ENCODE assay signal across 13 mouse cellular contexts in the genomic region with DNA sequence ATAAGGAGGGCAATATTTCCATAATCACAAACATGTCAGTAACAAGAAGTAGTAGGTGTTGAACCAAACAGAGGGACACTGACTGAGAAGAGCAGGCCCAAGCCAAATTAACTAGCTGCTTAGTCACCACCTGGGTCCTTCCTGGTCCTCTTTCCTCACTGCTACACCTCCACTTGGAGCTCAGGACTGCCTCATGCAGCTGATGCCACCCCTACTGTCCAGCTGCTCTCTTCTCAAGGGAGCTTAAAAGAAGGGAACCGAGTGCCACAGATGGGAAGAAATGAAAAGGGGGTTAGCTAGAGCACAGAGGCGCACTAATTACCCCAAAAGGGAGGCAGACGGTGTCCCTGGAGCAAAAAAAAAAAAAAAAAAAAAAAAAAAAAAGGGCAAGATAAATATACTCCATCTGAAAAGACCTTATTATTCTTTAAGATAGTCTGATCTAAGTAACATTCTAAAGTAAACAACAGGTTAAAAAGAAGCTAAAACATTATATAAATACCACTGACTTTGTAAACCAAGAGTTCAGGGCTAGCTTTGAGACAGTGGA. TPM values are rescaled to one million over a fixed set of nuclear protein-coding genes. Genes with fewer than 3 reads are reported as not detected.
DNase-seq lines count a peak whose midpoint lies in the region; ATAC-seq and TF ChIP-seq lines count a peak whose summit lies in the region.
"Had no signal": no experiment of that assay in that cellular context is flagged by ENCODE, and none has a peak within 500 bp of the region (broad histone marks: within the 10 kb centered on the region; RNA-seq: fewer than 3 reads in every experiment).

No protein-coding gene starts in this region.

- ATAC-seq in heart, embryonic 11.5 days (replicated peaks; ENCODE audit: insufficient number of reproducible peaks, low FRiP score, low TSS enrichment), result no peak
- peak; percentile 55; the same call in 1 of the 2 replicates for ATAC-seq in midbrain, embryonic 11.5 days (ENCODE audit: low FRiP score)

- TF ChIP-seq CTCF in heart, adult 2 months (IDR thresholded peaks at IDR 0.05), result no peak
- no peak for TF ChIP-seq CTCF in MEL (IDR thresholded peaks at IDR 0.05 in 2 of 3, conservative IDR thresholded peaks at IDR 0.05 in 1 of 3; ENCODE audit: control insufficient read depth in 1 of 3, insufficient read depth in 1 of 3, low read depth in 2 of 3, low read length in 3 of 3, poor library complexity in 1 of 3, severe bottlenecking in 1 of 3)
- no peak for TF ChIP-seq CTCF in olfactory bulb, adult 2 months (IDR thresholded peaks at IDR 0.05; ENCODE audit: insufficient read depth, low read depth, low read length)

- peaks cover 48% of the 10 kb centered on the region for H3K36me3 ChIP-seq in heart, adult 2 months (ENCODE audit: control insufficient read depth, insufficient read depth, low read length)
- H3K36me3 ChIP-seq in heart, embryonic 11.5 days (ENCODE audit: control insufficient read depth, insufficient read depth, low read length), result peaks cover 4% of the 10 kb centered on the region
- peaks cover 2% of the 10 kb centered on the region; the same call in 1 of the 2 replicates for H3K36me3 ChIP-seq in midbrain, embryonic 11.5 days (ENCODE audit: control insufficient read depth, insufficient read depth, low read length)
- peaks cover 33% of the 10 kb centered on the region for H3K36me3 ChIP-seq in midbrain, embryonic 10.5 days
- peaks cover 58 to 60% of the 10 kb centered on the region in 2 experiments for H3K36me3 ChIP-seq in MEL (ENCODE audit: control insufficient read depth in 1 of 2, insufficient read depth in 2 of 2, low read length in 2 of 2)

- no peak overlapping the region for H3K27ac ChIP-seq in heart, adult 2 months
- H3K27ac ChIP-seq in heart, embryonic 11.5 days (ENCODE audit: low read depth, low read length), result no peak overlapping the region
- no peak overlapping the region for H3K27ac ChIP-seq in midbrain, embryonic 11.5 days (ENCODE audit: low read depth, low read length)
- H3K27ac ChIP-seq in midbrain, embryonic 10.5 days (replicated peaks), result no peak overlapping the region
- H3K27ac ChIP-seq in MEL (ENCODE audit: control insufficient read depth, low read depth, low read length), result no peak overlapping the region
- H3K27ac ChIP-seq in olfactory bulb, adult 2 months (ENCODE audit: insufficient read depth, low read depth, low read length), result peak overlapping the region; percentile 31; the same call in 1 of the 2 replicates
- H3K27ac ChIP-seq: limb, embryonic 10.5 days; stomach, embryonic 15.5 days had no signal

- H3K9ac ChIP-seq in heart, adult 2 months (ENCODE audit: low read depth, low read length), result peak overlapping the region; percentile 34; the same call in 1 of the 2 replicates
- no peak overlapping the region for H3K9ac ChIP-seq in heart, embryonic 11.5 days (ENCODE audit: low read depth, low read length)
- no peak overlapping the region for H3K9ac ChIP-seq in midbrain, embryonic 11.5 days (ENCODE audit: low read length)
- no peak overlapping the region for H3K9ac ChIP-seq in MEL (ENCODE audit: control insufficient read depth, low read depth, low read length, poor library complexity, severe bottlenecking)
- H3K9ac ChIP-seq: stomach, embryonic 15.5 days had no signal

- TF ChIP-seq POLR2A in heart, adult 2 months (IDR thresholded peaks at IDR 0.05; ENCODE audit: insufficient read depth, low read depth, low read length), result no peak
- TF ChIP-seq POLR2A in MEL (IDR thresholded peaks at IDR 0.05; ENCODE audit: control insufficient read depth in 1 of 2, insufficient read depth in 1 of 2, low read depth in 1 of 2, low read length in 2 of 2, poor library complexity in 1 of 2), result no peak
- no peak for TF ChIP-seq POLR2A in olfactory bulb, adult 2 months (IDR thresholded peaks at IDR 0.05; ENCODE audit: insufficient read depth, low read depth, low read length)

- intact Hi-C loops in heart, adult 2 months (cut with DNase I), result no loop called here

- no peak overlapping the region for H3K4me2 ChIP-seq in heart, embryonic 11.5 days
- H3K4me2 ChIP-seq in midbrain, embryonic 11.5 days, result no peak overlapping the region
- H3K4me2 ChIP-seq: stomach, embryonic 15.5 days had no signal

- TF ChIP-seq EP300 in heart, adult 2 months (IDR thresholded peaks at IDR 0.05; ENCODE audit: insufficient read depth, low read depth, low read length), result no peak
- no peak for TF ChIP-seq EP300 in MEL (IDR thresholded peaks at IDR 0.05; ENCODE audit: low read depth in 1 of 2, low read length in 2 of 2)

- no peaks in the 10 kb centered on the region for H3K27me3 ChIP-seq in heart, adult 2 months (ENCODE audit: control insufficient read depth, insufficient read depth, low read length)
- H3K27me3 ChIP-seq in heart, embryonic 11.5 days (ENCODE audit: control insufficient read depth, insufficient read depth, low read length), result no peaks in the 10 kb centered on the region
- no peaks in the 10 kb centered on the region for H3K27me3 ChIP-seq in midbrain, embryonic 11.5 days (ENCODE audit: control insufficient read depth, insufficient read depth, low read length)
- H3K27me3 ChIP-seq in midbrain, embryonic 10.5 days (ENCODE audit: low read depth, poor library complexity, severe bottlenecking), result no peaks in the 10 kb centered on the region
- H3K27me3 ChIP-seq in MEL (ENCODE audit: control insufficient read depth in 1 of 2, insufficient read depth in 2 of 2, low read length in 2 of 2), result no peaks in the 10 kb centered on the region
- H3K27me3 ChIP-seq: stomach, embryonic 15.5 days had no signal

- no peak overlapping the region for H3K4me3 ChIP-seq in heart, adult 2 months
- no peak overlapping the region for H3K4me3 ChIP-seq in heart, embryonic 11.5 days (ENCODE audit: low read depth, low read length)
- no peak overlapping the region for H3K4me3 ChIP-seq in midbrain, embryonic 11.5 days (ENCODE audit: low read depth, low read length)
- no peak overlapping the region for H3K4me3 ChIP-seq in midbrain, embryonic 10.5 days
- H3K4me3 ChIP-seq in MEL (ENCODE audit: control insufficient read depth in 1 of 2, insufficient read depth in 1 of 2, low read depth in 2 of 2, low read length in 2 of 2), result no peak overlapping the region
- H3K4me3 ChIP-seq in olfactory bulb, adult 2 months (ENCODE audit: insufficient read depth, low read depth, low read length), result no peak overlapping the region
- H3K4me3 ChIP-seq: limb, embryonic 10.5 days; stomach, embryonic 15.5 days had no signal

- no peaks in the 10 kb centered on the region for H3K9me3 ChIP-seq in heart, embryonic 11.5 days (replicated peaks; ENCODE audit: control insufficient read depth, low read length)
- no peaks in the 10 kb centered on the region for H3K9me3 ChIP-seq in midbrain, embryonic 11.5 days (ENCODE audit: control insufficient read depth, low read length)
- H3K9me3 ChIP-seq in midbrain, embryonic 10.5 days (replicated peaks), result no peaks in the 10 kb centered on the region
- no peaks in the 10 kb centered on the region for H3K9me3 ChIP-seq in MEL (replicated peaks; ENCODE audit: insufficient read depth, low read length)
- H3K9me3 ChIP-seq: limb, embryonic 10.5 days; stomach, embryonic 15.5 days had no signal

- DNase-seq in heart, adult 2 months, result no peak
- peak; percentile 83 for DNase-seq in midbrain, embryonic 11.5 days (ENCODE audit: low spot score, missing footprints)
- DNase-seq in midbrain, embryonic 10.5 days (ENCODE audit: low spot score), result no peak
- DNase-seq in MEL (ENCODE audit: low read depth, low spot score), result peak; percentile 32
- no peak for DNase-seq in thymus, postnatal 0 days (ENCODE audit: low spot score)
- DNase-seq: cerebellum, adult 8-10 months; heart, postnatal 10 days; kidney, adult 8-10 months; spleen, adult 18-20 months had no signal

- peaks cover 15% of the 10 kb centered on the region for H3K4me1 ChIP-seq in heart, adult 2 months (ENCODE audit: control insufficient read depth, insufficient read depth, low read length)
- peaks cover 16% of the 10 kb centered on the region; the same call in 1 of the 2 replicates for H3K4me1 ChIP-seq in heart, embryonic 11.5 days (ENCODE audit: control insufficient read depth, insufficient read depth, low read length)
- peaks cover 14% of the 10 kb centered on the region for H3K4me1 ChIP-seq in midbrain, embryonic 11.5 days (ENCODE audit: control insufficient read depth, insufficient read depth, low read length)
- H3K4me1 ChIP-seq in midbrain, embryonic 10.5 days, result peaks cover 42% of the 10 kb centered on the region
- H3K4me1 ChIP-seq in MEL (ENCODE audit: control insufficient read depth in 1 of 2, insufficient read depth in 2 of 2, low read length in 2 of 2), result peaks cover 15 to 45% of the 10 kb centered on the region in 2 experiments
- peaks cover 3% of the 10 kb centered on the region for H3K4me1 ChIP-seq in olfactory bulb, adult 2 months (ENCODE audit: control insufficient read depth, insufficient read depth, low read length)

- no peak for TF ChIP-seq RAD21 in MEL (IDR thresholded peaks at IDR 0.05; ENCODE audit: low read depth, low read length)

- 51% methylated on average over 3 of the region's 3 CpGs for WGBS in heart, adult 2 months
- WGBS in heart, embryonic 11.5 days (ENCODE audit: insufficient replicate concordance), result 58% methylated on average over 3 of the region's 3 CpGs
- WGBS in midbrain, embryonic 11.5 days, result 63% methylated on average over 3 of the region's 3 CpGs
- 64% methylated on average over 3 of the region's 3 CpGs for WGBS in midbrain, embryonic 10.5 days
- WGBS in olfactory bulb, adult 2 months, result 18% methylated on average over 3 of the region's 3 CpGs

- peaks cover 8% of the 10 kb centered on the region for H3K79me2 ChIP-seq in heart, adult 2 months (replicated peaks; ENCODE audit: control insufficient read depth, insufficient read depth, low read length)
- peaks cover 64% of the 10 kb centered on the region for H3K79me2 ChIP-seq in MEL (ENCODE audit: control insufficient read depth, insufficient read depth, low read length, poor library complexity)

TF ChIP-seq in MEL, 35 proteins besides CTCF, POLR2A, EP300 and RAD21 (continues in another document):
- no peak for TF ChIP-seq NRF1 (IDR thresholded peaks at IDR 0.05; ENCODE audit: insufficient read depth, low read depth, low read length, poor library complexity, severe bottlenecking)
- no peak for TF ChIP-seq USF2 (IDR thresholded peaks at IDR 0.05; ENCODE audit: borderline replicate concordance in 1 of 2, insufficient read depth in 1 of 2, low read depth in 1 of 2, low read length in 2 of 2)

RNA-seq across cellular contexts. Expression of a gene that starts 5.6 kb away (rescaled TPM):
- 10 to 100 TPM; 32.2 to 36.6 TPM for total RNA-seq in heart, adult 2 months (2021)
- polyA plus RNA-seq in heart, adult 2 months (2012; rRNA removed), result 15.9 and 27.6 TPM in 2 replicates
- 9.6 and 10.3 TPM in 2 replicates for polyA plus RNA-seq in heart, embryonic 11.5 days (2014; fragmentation: Nextera tagmentation; extraction: Ambion mirVana)
- polyA plus RNA-seq in midbrain, embryonic 11.5 days (2014; fragmentation: Nextera tagmentation; extraction: Ambion mirVana), result 13.2 and 14.7 TPM in 2 replicates
- 6.0 and 7.0 TPM in 2 replicates for polyA plus RNA-seq in midbrain, embryonic 10.5 days (2016; fragmentation: Nextera tagmentation; extraction: Ambion mirVana)
- 26.4 and 34.8 TPM in 2 replicates for total RNA-seq in MEL (2012; rRNA removed)
- 100 to 1,000 TPM in 1 of 2 experiments, 10 to 100 TPM in 1; 23.3 to 114 TPM for polyA plus RNA-seq in MEL (2012; ENCODE audit: insufficient read depth in 1 of 2, insufficient read length in 2 of 2, low read depth in 1 of 2, low replicate concordance in 2 of 2, missing spikeins in 1 of 2)
- 242 and 456 TPM in 2 replicates for polyA plus RNA-seq in olfactory bulb, adult 2 months (2012; ENCODE audit: insufficient read depth, insufficient read length, low replicate concordance, missing spikeins)
- 10.0 and 15.1 TPM in 2 replicates for polyA plus RNA-seq in thymus, postnatal 0 days (2015; fragmentation: Nextera tagmentation; extraction: Ambion mirVana)

Comparison
In these comparisons a context has a peak if more than half of its experiments do, and no peak if none do; other contexts are left out.
1. DNase-seq: peak in midbrain, embryonic 11.5 days (single experiment) and MEL (single experiment); none in heart, adult 2 months (0 of 2), midbrain, embryonic 10.5 days (single experiment) and thymus, postnatal 0 days (single experiment).